Mouse (Mus musculus): ENCODE results near the gene Prr18. TPM values are rescaled to one million over a fixed set of nuclear protein-coding genes. Genes with fewer than 3 reads are reported as not detected.

Prr18 gene
- total RNA-seq, 4 experiments from 2014 or later: 0.06 to 0.17 TPM; not detected in 2

GRCm38 (mm10) chr17:8340407-8341359 is 3.4 kb downstream of the Prr18 start:
- DNase-seq (ENCODE audit: low spot score): no peak

GRCm38 (mm10) chr17:8341360-8341963 is 4.2 kb downstream of the Prr18 start:
- DNase-seq (ENCODE audit: low spot score): no peak

GRCm38 (mm10) chr17:8342706-8343105 is 5.4 kb downstream of the Prr18 start:
- DNase-seq (ENCODE audit: low spot score): no peak

- DNase-seq (ENCODE audit: low spot score): no peak
These were observed 6.2 kb downstream of the Prr18 start for GRCm38 (mm10) chr17:8343416-8343815.

GRCm38 (mm10) chr17:8347765-8348285 is 10.6 kb downstream of the Prr18 start:
- no peak for DNase-seq (ENCODE audit: low spot score)

GRCm38 (mm10) chr17:8348941-8349340 is 11.7 kb downstream of the Prr18 start:
- no peak for DNase-seq (ENCODE audit: low spot score)

GRCm38 (mm10) chr17:8351088-8351487 is 13.8 kb downstream of the Prr18 start:
- DNase-seq (ENCODE audit: low spot score): no peak

- DNase-seq (ENCODE audit: low spot score): no peak
These were observed 18.4 kb downstream of the Prr18 start, which contains the start of gene T2 for GRCm38 (mm10) chr17:8355692-8356091. TSS of gene T2 (plus strand) at chr17:8355992.

GRCm38 (mm10) chr17:8357498-8357897 is 20.2 kb downstream of the Prr18 start:
- DNase-seq (ENCODE audit: low spot score): no peak

- no peak for DNase-seq (ENCODE audit: low spot score)
These were observed 23.6 kb downstream of the Prr18 start for GRCm38 (mm10) chr17:8360876-8361275.

GRCm38 (mm10) chr17:8361281-8362103 is 24.2 kb downstream of the Prr18 start:
- DNase-seq (ENCODE audit: low spot score): no peak

GRCm38 (mm10) chr17:8367514-8368480 is 30.5 kb downstream of the Prr18 start:
- DNase-seq (ENCODE audit: low spot score): no peak

- DNase-seq (ENCODE audit: low spot score): no peak
These were observed 31.3 kb downstream of the Prr18 start for GRCm38 (mm10) chr17:8368570-8368969.

- no peak for DNase-seq (ENCODE audit: low spot score)
These were observed 31.9 kb downstream of the Prr18 start for GRCm38 (mm10) chr17:8369171-8369570.

- DNase-seq (ENCODE audit: low spot score): no peak
These were observed 33.5 kb downstream of the Prr18 start for GRCm38 (mm10) chr17:8370634-8371229.

GRCm38 (mm10) chr17:8371834-8372233 is 34.6 kb downstream of the Prr18 start:
- DNase-seq (ENCODE audit: low spot score): peak; percentile 55

GRCm38 (mm10) chr17:8372286-8373046 is 35.2 kb downstream of the Prr18 start:
- DNase-seq (ENCODE audit: low spot score): peak; percentile 77

- DNase-seq (ENCODE audit: low spot score): no peak
These were observed 40.0 kb downstream of the Prr18 start for GRCm38 (mm10) chr17:8377298-8377697.

- DNase-seq (ENCODE audit: low spot score): no peak
These were observed 48.2 kb downstream of the Prr18 start for GRCm38 (mm10) chr17:8385441-8385840.
